ENCODE assay signal across 9 mouse cellular contexts in genomic region chr1:23286741-23287140, GRCm38 (mm10).
A peak's percentile ranks its signal among the peaks of the same experiment; 100 is the strongest.
DNase-seq lines count a peak whose midpoint lies in the region; ATAC-seq and TF ChIP-seq lines count a peak whose summit lies in the region.
"Had no signal": no experiment of that assay in that cellular context is flagged by ENCODE, and none has a peak within 500 bp of the region (broad histone marks: within the 10 kb centered on the region; RNA-seq: fewer than 3 reads in every experiment).

No protein-coding gene starts in this region.

- peak; percentile 43 for DNase-seq in gastrocnemius, adult 2 months
- DNase-seq in gastrocnemius, adult 8-10 months (ENCODE audit: low spot score in 2 of 2) = no peak
- peak; percentile 70 for DNase-seq in MN1 (ENCODE audit: low spot score)
- DNase-seq in heart, postnatal 4 days = peak; percentile 56
- peak; percentile 35 for DNase-seq in layer of hippocampus, adult 9-10 months (ENCODE audit: low spot score)
- peak; percentile 57 for DNase-seq in stomach, postnatal 0 days (ENCODE audit: low spot score)

- no peak overlapping the region for H3K9ac ChIP-seq in stomach, postnatal 0 days (ENCODE audit: low read length)

- no peaks in the 10 kb centered on the region for H3K9me3 ChIP-seq in stomach, postnatal 0 days (ENCODE audit: control insufficient read depth, low read length)

- no peak overlapping the region for H3K27ac ChIP-seq in gastrocnemius, adult 2 months
- H3K27ac ChIP-seq in stomach, postnatal 0 days (replicated peaks) = no peak overlapping the region
- H3K27ac ChIP-seq: macrophage had no signal

- H3K27me3 ChIP-seq in stomach, postnatal 0 days (ENCODE audit: control insufficient read depth, insufficient read depth, low read length) = no peaks in the 10 kb centered on the region

- peak; percentile 92 for ATAC-seq in common myeloid progenitor, adult 5-6 weeks (replicated peaks; ENCODE audit: low read depth, poor library complexity, severe bottlenecking)
- 0 out of 2 replicates have a peak, but pooled peaks have one; percentile 24 for ATAC-seq in megakaryocyte, adult 5-6 weeks (ENCODE audit: poor library complexity, severe bottlenecking)
- peak; percentile 90 for ATAC-seq in stomach, postnatal 0 days (ENCODE audit: low FRiP score, low TSS enrichment)

- no peak overlapping the region for H3K4me3 ChIP-seq in gastrocnemius, adult 2 months
- no peak overlapping the region for H3K4me3 ChIP-seq in stomach, postnatal 0 days (ENCODE audit: low read depth, low read length)

- intact Hi-C loops in gastrocnemius, adult 2 months (cut with DNase I) = loop anchor here (5.0 kb wide), 1 partner anchor 114 kb away; no protein-coding TSS in a partner anchor

- H3K4me1 ChIP-seq in stomach, postnatal 0 days (replicated peaks; ENCODE audit: control insufficient read depth, insufficient read depth) = no peaks in the 10 kb centered on the region

- TF ChIP-seq CTCF in gastrocnemius, adult 2 months (IDR thresholded peaks at IDR 0.05) = peak; percentile 73
- TF ChIP-seq CTCF in stomach, postnatal 0 days (IDR thresholded peaks at IDR 0.05; ENCODE audit: low read depth) = peak; percentile 88

- no peak for TF ChIP-seq EP300 in stomach, postnatal 0 days (optimal IDR thresholded peaks at IDR 0.05)

- H3K4me2 ChIP-seq in stomach, postnatal 0 days (replicated peaks; ENCODE audit: low read depth) = no peak overlapping the region

- H3K36me3 ChIP-seq in stomach, postnatal 0 days (ENCODE audit: control insufficient read depth, insufficient read depth, low read length) = no peaks in the 10 kb centered on the region

- 20% methylated on average over 4 of the region's 4 CpGs for WGBS in stomach, postnatal 0 days

Comparison
In these comparisons a context has a peak if more than half of its experiments do, and no peak if none do; other contexts are left out.
1. DNase-seq: peak in gastrocnemius, adult 2 months (single experiment), MN1 (single experiment), heart, postnatal 4 days (single experiment), layer of hippocampus, adult 9-10 months (single experiment) and stomach, postnatal 0 days (single experiment); none in gastrocnemius, adult 8-10 months (0 of 2).
2. ATAC-seq: peak in every context shown above with its lines; median percentile 92 in common myeloid progenitor, adult 5-6 weeks; 90 in stomach, postnatal 0 days; 24 in megakaryocyte, adult 5-6 weeks.